Mouse (Mus musculus): ENCODE measurements around the gene Pgc. TPM values are rescaled to one million over a fixed set of nuclear protein-coding genes. Genes with fewer than 3 reads are reported as not detected.

Pgc gene
- polyA plus RNA-seq, 1 experiment from 2014 or later = 0.19 TPM

DNA sequence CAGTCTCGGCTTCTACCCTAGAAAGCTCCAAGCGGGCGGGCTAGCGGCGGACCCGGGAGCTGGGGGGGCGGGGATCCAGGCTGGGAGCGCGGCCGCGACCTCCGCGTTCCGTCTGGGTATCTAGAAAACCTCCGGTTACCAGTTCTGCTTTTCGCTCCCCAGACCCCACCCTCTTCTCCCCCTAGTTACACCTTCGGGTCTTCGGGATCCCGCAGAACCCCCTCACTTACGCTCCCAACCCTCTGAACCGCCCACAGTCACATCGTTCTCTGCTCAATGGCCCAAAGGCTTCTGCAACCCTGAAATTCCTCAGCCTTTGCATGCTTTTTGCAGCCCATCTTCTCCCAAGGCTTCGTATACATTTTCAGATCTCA, 31.3 kb upstream of the Pgc start:
- DNase-seq (ENCODE audit: low spot score) = no peak
- peak overlapping the region; percentile 92 for H3K27ac ChIP-seq (replicated peaks)
- H3K4me1 ChIP-seq = peaks cover 33% of the 10 kb centered on the region
- WGBS = under 1% methylated on average over 21 of the region's 23 CpGs
- no peaks in the 10 kb centered on the region for H3K9me3 ChIP-seq (replicated peaks)
- H3K36me3 ChIP-seq = peaks cover 24% of the 10 kb centered on the region
- H3K4me3 ChIP-seq = peak overlapping the region; percentile 80
- H3K27me3 ChIP-seq (ENCODE audit: low read depth, poor library complexity, severe bottlenecking) = peaks cover 44% of the 10 kb centered on the region

DNA sequence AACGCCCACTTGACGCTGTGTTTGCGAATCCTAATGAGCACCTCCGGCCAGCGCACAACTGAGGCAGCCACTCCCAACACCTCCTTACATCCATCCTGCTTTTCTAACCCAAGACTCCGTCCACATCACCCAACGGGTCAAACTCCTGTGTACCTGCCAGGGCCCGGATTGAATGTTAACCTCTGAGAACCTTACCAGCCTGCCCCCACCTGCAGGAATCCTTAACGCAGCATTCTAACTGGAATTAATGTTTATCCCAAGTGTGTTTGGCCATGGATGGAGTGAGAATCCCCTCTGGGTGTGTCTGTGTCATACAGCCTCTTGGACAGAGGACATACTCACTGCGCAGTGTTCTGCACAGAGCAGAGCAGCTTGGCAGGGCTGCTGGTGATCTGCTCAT, 28.5 kb upstream of the Pgc start:
- peaks cover 33% of the 10 kb centered on the region for H3K27me3 ChIP-seq (ENCODE audit: low read depth, poor library complexity, severe bottlenecking)
- no peak overlapping the region for H3K27ac ChIP-seq (replicated peaks)
- peaks cover 52% of the 10 kb centered on the region for H3K36me3 ChIP-seq
- no peak overlapping the region for H3K4me3 ChIP-seq
- no peaks in the 10 kb centered on the region for H3K9me3 ChIP-seq (replicated peaks)
- DNase-seq (ENCODE audit: low spot score) = no peak
- peaks cover 47% of the 10 kb centered on the region for H3K4me1 ChIP-seq
- whole genome bisulfite sequencing = 89% methylated on average over 10 of the region's 10 CpGs

DNA sequence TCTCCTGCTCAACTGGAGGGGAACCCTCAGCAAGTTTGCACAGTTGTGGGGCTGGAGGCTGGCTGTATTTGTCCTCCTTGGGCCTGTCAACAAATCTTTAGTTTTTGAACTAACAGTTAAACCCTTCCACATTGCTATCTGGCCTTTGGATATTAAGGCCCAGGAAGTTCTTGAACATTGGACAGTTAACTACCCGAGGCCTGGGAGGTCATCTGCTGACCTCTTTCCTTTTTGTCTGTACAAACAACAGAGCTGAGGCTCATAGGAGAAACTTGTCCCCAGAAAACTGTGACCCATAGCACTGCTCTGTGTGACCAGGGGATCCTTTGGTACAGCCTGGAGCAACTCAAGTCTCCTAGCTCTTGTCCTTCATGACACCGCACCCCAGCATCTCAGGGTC, 27.6 kb upstream of the Pgc start:
- Histone ChIP-seq H3K4me3 (no peak overlapping the region), H3K27me3 (ENCODE audit: low read depth, poor library complexity, severe bottlenecking) (peaks cover 34% of the 10 kb centered on the region), H3K27ac (replicated peaks) (no peak overlapping the region), H3K4me1 (peaks cover 45% of the 10 kb centered on the region), H3K9me3 (replicated peaks) (no peaks in the 10 kb centered on the region), H3K36me3 (peaks cover 59% of the 10 kb centered on the region)
- no peak for DNase-seq (ENCODE audit: low spot score)
- WGBS = 84% methylated on average over 2 of the region's 2 CpGs

DNA sequence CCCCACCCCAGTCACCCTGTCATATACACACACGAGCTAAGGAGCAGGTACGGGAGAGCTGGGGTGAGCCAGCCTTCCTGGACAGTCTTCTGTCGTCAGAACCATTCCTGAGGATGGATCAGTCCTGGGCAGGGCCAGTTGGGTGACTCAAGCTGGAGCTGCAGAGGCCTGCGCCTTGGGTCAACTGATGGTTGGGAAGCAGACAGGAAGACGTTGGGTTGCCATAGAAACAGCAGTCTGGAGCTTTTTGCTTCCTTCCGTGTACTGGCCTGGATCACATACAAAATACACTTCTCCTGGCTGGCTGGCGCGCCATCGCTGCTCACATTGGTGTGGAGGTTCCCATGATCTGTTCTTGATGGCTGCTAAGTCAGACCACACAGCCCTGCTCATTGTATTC, 24.8 kb upstream of the Pgc start:
- Histone ChIP-seq H3K9me3 (replicated peaks) (no peaks in the 10 kb centered on the region), H3K36me3 (peaks cover 65% of the 10 kb centered on the region), H3K4me1 (peaks cover 26% of the 10 kb centered on the region), H3K4me3 (no peak overlapping the region), H3K27ac (replicated peaks) (no peak overlapping the region), H3K27me3 (ENCODE audit: low read depth, poor library complexity, severe bottlenecking) (peaks cover 40% of the 10 kb centered on the region)
- 85% methylated on average over 9 of the region's 9 CpGs for WGBS
- no peak for DNase-seq (ENCODE audit: low spot score)

DNA sequence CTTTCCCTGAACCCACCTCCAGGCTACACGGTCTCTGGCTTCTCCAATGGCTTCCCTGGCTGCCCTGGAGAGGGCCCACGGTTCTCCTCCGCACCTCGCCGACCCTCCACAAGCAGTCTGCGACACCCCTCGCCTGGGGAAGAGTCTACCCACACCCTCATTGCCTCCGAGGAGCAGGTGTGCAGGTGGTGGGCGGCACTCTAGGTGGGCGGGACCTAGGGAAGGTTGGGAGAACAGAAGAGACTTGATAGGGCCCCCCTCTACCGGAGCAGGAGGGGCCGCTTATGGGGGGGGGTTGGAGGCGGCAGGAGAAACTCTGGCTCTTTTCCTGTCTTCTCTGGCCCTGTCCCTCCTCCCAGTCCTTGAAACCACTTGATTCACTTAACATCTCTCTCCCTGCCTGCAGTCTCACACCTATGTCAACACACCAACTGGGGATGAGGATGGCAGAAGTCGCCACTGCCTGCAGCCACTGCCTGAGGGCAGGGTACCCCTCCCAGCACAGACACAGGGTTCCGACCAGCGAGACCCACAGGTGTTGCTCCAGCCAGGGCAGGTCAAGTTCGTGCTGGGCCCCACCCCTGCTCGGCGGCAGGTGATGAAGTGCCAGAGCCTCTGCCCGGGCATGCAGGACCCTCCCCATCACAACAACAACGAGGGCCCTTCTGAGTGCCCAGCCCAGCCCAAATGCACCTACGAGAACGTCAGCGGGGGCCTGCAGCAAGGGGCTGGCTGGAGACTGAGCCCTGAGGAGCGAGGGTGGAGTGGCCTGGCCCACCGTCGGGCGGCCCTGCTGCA, 23.9 kb upstream of the Pgc start:
- Histone ChIP-seq H3K27ac (replicated peaks) (peak overlapping the region; percentile 0; the same call in 1 of the 2 replicates), H3K4me1 (peaks cover 26% of the 10 kb centered on the region), H3K4me3 (peak overlapping the region; percentile 14; the same call in 1 of the 2 replicates), H3K9me3 (replicated peaks) (no peaks in the 10 kb centered on the region), H3K36me3 (peaks cover 63% of the 10 kb centered on the region), H3K27me3 (ENCODE audit: low read depth, poor library complexity, severe bottlenecking) (peaks cover 37% of the 10 kb centered on the region)
- 42% methylated on average over 28 of the region's 28 CpGs for whole genome bisulfite sequencing
- DNase-seq (ENCODE audit: low spot score) = no peak

DNA sequence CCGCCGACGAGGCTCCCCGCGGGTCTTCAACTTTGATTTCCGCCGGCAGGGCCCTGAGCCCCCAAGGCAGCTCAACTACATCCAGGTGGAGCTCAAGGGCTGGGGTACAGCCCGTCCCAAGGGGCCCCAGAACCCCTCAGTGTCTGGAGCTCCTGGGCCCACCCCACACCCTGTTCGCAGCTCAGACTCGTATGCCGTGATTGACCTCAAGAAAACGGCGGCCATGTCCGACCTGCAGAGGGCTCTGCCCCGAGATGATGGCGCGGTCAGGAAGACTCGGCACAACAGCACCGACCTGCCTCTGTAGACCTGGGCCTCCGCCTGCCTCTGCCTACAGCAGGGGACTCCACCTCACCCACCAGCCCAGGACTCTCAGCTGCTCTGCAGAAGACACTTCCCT, 23.1 kb upstream of the Pgc start:
- peaks cover 26% of the 10 kb centered on the region for H3K4me1 ChIP-seq
- no peaks in the 10 kb centered on the region for H3K9me3 ChIP-seq (replicated peaks)
- peaks cover 56% of the 10 kb centered on the region for H3K36me3 ChIP-seq
- peak overlapping the region; percentile 0; the same call in 1 of the 2 replicates for H3K27ac ChIP-seq (replicated peaks)
- no peak for DNase-seq (ENCODE audit: low spot score)
- peaks cover 37% of the 10 kb centered on the region for H3K27me3 ChIP-seq (ENCODE audit: low read depth, poor library complexity, severe bottlenecking)
- H3K4me3 ChIP-seq = peak overlapping the region; percentile 16; the same call in 1 of the 2 replicates
- 28% methylated on average over 20 of the region's 20 CpGs for WGBS

DNA sequence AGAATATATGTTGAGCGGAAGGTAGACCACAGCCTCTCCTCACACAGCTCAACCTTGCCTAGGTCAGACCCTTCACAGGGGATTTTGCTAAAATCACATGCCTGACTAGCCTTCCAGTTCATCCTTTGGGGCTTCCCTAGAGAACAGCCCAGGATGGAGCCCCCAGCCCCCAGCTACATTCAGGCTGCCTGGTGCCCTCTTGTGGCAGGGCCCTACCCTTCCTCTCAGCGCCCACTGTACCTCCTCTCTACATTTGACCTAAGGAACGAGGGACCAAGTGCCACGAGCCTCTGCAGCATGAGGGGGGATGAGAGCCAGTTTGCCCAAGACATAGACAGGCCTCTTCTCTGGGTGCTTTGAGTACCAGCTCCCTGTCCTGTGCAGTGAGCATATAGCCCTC, 21.9 kb upstream of the Pgc start:
- peaks cover 37% of the 10 kb centered on the region for H3K27me3 ChIP-seq (ENCODE audit: low read depth, poor library complexity, severe bottlenecking)
- H3K36me3 ChIP-seq = peaks cover 47% of the 10 kb centered on the region
- WGBS = 78% methylated on average over 4 of the region's 4 CpGs

DNA sequence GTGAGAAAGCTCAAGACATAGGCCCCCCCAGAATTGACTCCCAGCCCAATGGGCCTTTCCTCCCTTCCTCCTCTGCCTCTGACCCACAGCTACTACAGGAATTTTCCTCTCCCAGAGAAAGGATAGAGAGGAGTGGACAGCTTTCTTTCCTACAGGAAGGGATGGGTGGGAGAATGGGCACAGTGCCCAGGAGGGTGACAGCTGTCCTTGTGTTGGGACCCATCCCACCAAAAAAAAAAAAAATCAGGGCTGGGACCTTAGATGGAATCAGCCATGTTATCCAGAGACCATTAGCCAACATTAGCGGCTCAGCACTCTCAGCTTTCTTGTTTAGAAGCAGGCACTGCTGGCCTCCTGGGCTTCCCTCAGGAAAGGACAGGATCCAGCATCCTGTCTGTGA, 20.4 kb upstream of the Pgc start:
- Histone ChIP-seq H3K4me3 (no peak overlapping the region), H3K27me3 (ENCODE audit: low read depth, poor library complexity, severe bottlenecking) (peaks cover 37% of the 10 kb centered on the region), H3K9me3 (replicated peaks) (no peaks in the 10 kb centered on the region), H3K4me1 (peaks cover 21% of the 10 kb centered on the region), H3K27ac (replicated peaks) (no peak overlapping the region), H3K36me3 (peaks cover 33% of the 10 kb centered on the region)
- 85% methylated on average over 1 of the region's 1 CpGs for WGBS
- DNase-seq (ENCODE audit: low spot score) = no peak

More for the DNA sequence above, 21.9 kb upstream of the Pgc start:
- H3K27ac ChIP-seq (replicated peaks) = no peak overlapping the region
- DNase-seq (ENCODE audit: low spot score) = no peak
- peaks cover 25% of the 10 kb centered on the region for H3K4me1 ChIP-seq
- H3K9me3 ChIP-seq (replicated peaks) = no peaks in the 10 kb centered on the region
- no peak overlapping the region for H3K4me3 ChIP-seq

DNA sequence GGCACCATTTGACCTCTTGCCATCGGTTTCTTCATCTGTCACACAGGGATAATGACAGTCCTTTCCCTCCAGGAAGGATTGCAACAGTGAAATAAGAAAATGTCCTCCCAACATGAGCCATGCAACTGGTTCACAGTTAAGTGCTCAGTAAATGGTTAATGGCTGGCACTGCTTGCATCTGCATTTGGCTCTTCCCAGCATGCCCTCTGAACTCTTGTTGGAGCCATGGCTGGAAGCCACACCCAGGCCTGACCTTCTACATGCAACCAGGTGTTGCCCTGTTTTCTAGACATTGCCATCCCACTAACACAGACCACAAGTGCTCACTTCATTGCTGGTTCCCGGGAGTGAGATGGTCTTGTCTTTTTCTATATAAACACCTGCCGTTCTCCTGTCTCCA, 18.7 kb upstream of the Pgc start:
- H3K36me3 ChIP-seq = peaks cover 15% of the 10 kb centered on the region
- no peak overlapping the region for H3K4me3 ChIP-seq
- no peak for DNase-seq (ENCODE audit: low spot score)
- no peak overlapping the region for H3K27ac ChIP-seq (replicated peaks)
- 86% methylated on average over 3 of the region's 3 CpGs for WGBS
- H3K27me3 ChIP-seq (ENCODE audit: low read depth, poor library complexity, severe bottlenecking) = peaks cover 22% of the 10 kb centered on the region
- H3K4me1 ChIP-seq = peaks cover 8% of the 10 kb centered on the region
- H3K9me3 ChIP-seq (replicated peaks) = no peaks in the 10 kb centered on the region

DNA sequence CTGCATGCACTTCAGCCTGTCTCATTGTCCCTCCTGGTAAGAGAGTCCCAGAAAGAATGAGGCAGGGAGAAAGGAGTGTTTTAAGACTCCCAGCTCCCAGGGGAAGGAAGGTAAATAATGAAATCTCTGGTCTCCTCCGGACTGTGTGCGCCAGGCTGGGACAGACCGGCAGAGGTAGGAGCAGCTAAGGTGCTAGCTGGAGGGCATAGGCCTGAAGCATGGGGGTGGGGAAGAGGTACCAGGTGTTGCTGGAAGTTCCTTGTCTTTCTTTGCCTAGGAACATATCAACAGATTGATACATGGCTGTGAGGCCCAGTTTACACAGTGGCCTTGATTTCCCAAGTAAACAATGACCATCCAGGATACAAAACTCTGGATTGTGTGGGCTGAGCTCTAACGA, 17.7 kb upstream of the Pgc start:
- DNase-seq (ENCODE audit: low spot score) = no peak
- Histone ChIP-seq H3K4me1 (no peaks in the 10 kb centered on the region), H3K27me3 (ENCODE audit: low read depth, poor library complexity, severe bottlenecking) (peaks cover 12% of the 10 kb centered on the region), H3K4me3 (no peak overlapping the region), H3K9me3 (replicated peaks) (no peaks in the 10 kb centered on the region), H3K36me3 (peaks cover 6% of the 10 kb centered on the region; the same call in 1 of the 2 replicates), H3K27ac (replicated peaks) (no peak overlapping the region)
- 85% methylated on average over 4 of the region's 4 CpGs for WGBS

DNA sequence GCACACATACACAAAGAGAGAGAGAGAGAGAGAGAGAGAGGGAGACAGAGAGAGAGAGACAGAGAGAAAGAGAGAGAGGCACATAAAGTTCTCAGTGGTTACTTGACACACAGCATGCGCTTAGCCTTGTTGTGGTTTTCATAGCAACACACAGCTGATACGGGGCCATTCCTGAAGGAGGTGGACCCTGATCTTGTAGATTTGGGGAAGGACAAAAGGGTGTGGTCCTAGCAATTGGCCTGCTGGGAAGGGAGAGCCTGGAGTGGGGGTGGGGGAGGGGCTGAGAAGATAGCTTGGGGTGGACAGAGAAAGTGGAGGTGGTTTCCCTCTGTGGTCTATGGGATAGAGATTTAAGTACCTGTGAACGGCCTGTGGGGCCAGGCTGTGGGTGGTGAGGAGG, 16.6 kb upstream of the Pgc start:
- H3K27me3 ChIP-seq (ENCODE audit: low read depth, poor library complexity, severe bottlenecking) = peaks cover 2% of the 10 kb centered on the region; the same call in 1 of the 2 replicates
- H3K27ac ChIP-seq (replicated peaks) = no peak overlapping the region
- 80% methylated on average over 3 of the region's 3 CpGs for WGBS
- H3K36me3 ChIP-seq = no peaks in the 10 kb centered on the region
- no peaks in the 10 kb centered on the region for H3K9me3 ChIP-seq (replicated peaks)
- H3K4me1 ChIP-seq = no peaks in the 10 kb centered on the region
- no peak for DNase-seq (ENCODE audit: low spot score)
- no peak overlapping the region for H3K4me3 ChIP-seq

DNA sequence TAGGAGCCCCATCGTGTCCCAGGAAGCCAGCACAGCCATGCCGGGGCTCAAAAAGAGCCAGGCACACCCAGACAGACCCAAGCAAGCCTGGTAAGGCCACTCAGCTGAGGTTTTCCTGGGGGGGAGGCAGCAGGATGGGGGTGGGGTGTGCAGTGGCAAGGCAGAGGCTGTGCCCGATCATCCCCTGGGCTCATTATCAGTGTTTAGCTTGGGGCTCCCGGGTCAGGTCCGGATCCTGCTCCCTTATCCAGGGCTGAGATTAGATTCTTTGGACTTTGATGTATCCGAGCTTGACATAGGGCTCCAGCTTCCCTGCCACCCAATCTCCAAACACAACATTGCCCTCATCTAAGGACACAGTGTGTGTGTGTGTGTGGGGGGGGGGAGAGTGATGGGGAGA, 14.8 kb upstream of the Pgc start:
- 73% methylated on average over 6 of the region's 6 CpGs for WGBS
- H3K27ac ChIP-seq (replicated peaks) = no peak overlapping the region
- H3K4me3 ChIP-seq = no peak overlapping the region
- H3K36me3 ChIP-seq = no peaks in the 10 kb centered on the region
- H3K9me3 ChIP-seq (replicated peaks) = no peaks in the 10 kb centered on the region
- no peaks in the 10 kb centered on the region for H3K27me3 ChIP-seq (ENCODE audit: low read depth, poor library complexity, severe bottlenecking)
- no peak for DNase-seq (ENCODE audit: low spot score)
- no peaks in the 10 kb centered on the region for H3K4me1 ChIP-seq

DNA sequence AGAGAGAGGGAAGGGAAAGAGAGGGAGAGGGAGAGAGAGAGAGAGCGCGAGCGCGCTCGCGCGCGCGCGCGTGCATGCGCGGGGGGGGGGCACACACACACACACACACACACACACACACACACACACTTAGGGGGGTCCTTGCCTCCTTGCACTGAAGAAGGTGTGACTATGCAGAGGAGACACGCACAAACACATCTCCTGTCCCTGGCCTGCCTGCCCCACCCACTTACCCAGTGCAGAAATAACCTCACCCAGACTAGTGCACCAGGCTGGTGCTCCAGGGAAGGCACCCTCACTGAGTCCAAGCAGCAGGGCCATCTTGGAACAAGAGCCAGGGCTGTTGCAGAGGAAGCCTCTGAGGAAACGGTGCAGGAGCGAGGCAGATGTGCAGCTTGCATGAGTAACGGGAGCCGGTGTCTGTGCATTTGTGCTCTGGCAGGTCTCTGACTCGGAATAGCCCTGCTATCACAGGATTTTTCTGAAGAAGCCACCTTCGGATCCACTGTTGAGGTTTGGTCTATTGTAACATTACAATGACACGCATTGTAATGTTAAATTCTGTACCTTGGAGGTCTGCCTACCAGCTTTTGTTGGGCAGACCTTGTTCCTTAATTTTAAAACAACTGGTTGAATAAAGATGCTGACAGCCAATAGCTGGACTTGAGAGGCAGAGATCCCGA, 13.6 kb upstream of the Pgc start:
- DNase-seq (ENCODE audit: low spot score) = no peak
- Histone ChIP-seq H3K9me3 (replicated peaks) (no peaks in the 10 kb centered on the region), H3K4me3 (no peak overlapping the region), H3K4me1 (no peaks in the 10 kb centered on the region), H3K27me3 (ENCODE audit: low read depth, poor library complexity, severe bottlenecking) (no peaks in the 10 kb centered on the region), H3K27ac (replicated peaks) (no peak overlapping the region), H3K36me3 (no peaks in the 10 kb centered on the region)
- WGBS = 46% methylated on average over 11 of the region's 22 CpGs
